8 mouse cellular contexts compared by ENCODE assay signal in the genomic region with DNA sequence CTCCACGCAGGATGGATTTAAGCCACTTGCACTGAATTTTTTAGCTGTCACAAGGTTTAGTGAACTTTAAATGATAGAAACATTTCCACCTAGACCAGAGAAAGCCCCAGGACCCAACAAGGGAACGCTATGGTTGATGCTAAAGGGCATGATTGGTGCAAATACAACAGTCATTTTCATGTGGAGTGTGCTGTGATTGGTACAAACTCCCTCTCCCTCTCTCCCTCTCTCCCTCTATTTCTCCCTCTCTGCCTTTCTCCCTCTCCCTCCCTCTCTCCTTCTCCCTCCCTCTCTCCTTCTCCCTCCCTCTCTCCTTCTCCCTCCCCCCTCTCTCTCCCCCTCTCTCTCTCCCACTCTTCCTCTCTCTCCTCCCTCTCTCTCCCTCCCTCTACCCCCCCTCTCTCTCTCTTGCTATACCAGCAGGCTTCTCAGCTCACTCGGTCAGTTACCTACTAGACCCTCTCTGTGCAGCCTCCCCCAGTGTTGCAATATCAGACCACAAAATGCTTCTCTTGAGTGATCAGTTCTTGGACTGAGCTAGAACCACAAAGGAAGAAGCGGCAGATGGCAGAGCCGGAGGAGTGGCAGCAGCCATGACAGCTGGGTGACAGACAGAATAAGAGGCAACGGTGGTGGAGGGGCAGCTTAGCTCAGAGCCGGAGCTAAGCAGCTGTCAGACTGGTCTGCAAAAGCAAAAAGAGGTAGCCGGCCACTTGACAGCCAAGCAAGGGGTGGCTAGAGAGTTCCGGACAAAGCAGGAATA. TPM values are rescaled to one million over a fixed set of nuclear protein-coding genes. Genes with fewer than 3 reads are reported as not detected.
DNase-seq lines count a peak whose midpoint lies in the region; ATAC-seq lines count a peak whose summit lies in the region.

No protein-coding gene starts in this region.

- WGBS in heart, embryonic 14.5 days = 43% methylated on average over 9 of the region's 9 CpGs

- no peak for ATAC-seq in heart, embryonic 14.5 days (ENCODE audit: insufficient number of reproducible peaks, insufficient read depth, low FRiP score, low read depth)
- ATAC-seq in frontal cortex, adult (ENCODE audit: low TSS enrichment) = peak; percentile 86
- no peak for ATAC-seq in activated CD4-positive, CD25-positive, alpha-beta regulatory T cell, adult 4 months

- H3K9me3 ChIP-seq in heart, embryonic 14.5 days (ENCODE audit: control insufficient read depth, low read length) = no peaks in the 10 kb centered on the region

- H3K4me1 ChIP-seq in heart, embryonic 14.5 days (ENCODE audit: control insufficient read depth in 2 of 2, insufficient read depth in 2 of 2, low read length in 2 of 2) = no peaks in the 10 kb centered on the region; a peak in 2 of 4 replicates

- H3K36me3 ChIP-seq in heart, embryonic 14.5 days (ENCODE audit: control insufficient read depth, insufficient read depth, low read length) = no peaks in the 10 kb centered on the region

- peak overlapping the region; percentile 52 for H3K4me2 ChIP-seq in heart, embryonic 14.5 days (ENCODE audit: low read length)

- H3K4me3 ChIP-seq in heart, embryonic 14.5 days (ENCODE audit: control insufficient read depth in 1 of 2, insufficient read depth in 1 of 2, low read depth in 1 of 2, low read length in 2 of 2) = no peak overlapping the region

- no peak for DNase-seq in heart, adult 11 months
- peak; percentile 86 to 88 for DNase-seq in cerebellum, postnatal 10 days
- DNase-seq in left cerebral cortex, postnatal 36 days (ENCODE audit: low spot score in 2 of 2) = peak; percentile 29 to 40
- peak; percentile 23 for DNase-seq in neural tube, embryonic 10.5 days (ENCODE audit: extremely low spot score, low spot score)
- no peak for DNase-seq in c-Kit-positive CD71-positive TER-119-positive erythroid progenitor cells, embryonic 14.5 days (ENCODE audit: low spot score)

- intact Hi-C loops in left cerebral cortex, postnatal 36 days (cut with DNase I) = no loop called here

- H3K27ac ChIP-seq in heart, embryonic 14.5 days (replicated peaks in 1 of 2; ENCODE audit: control insufficient read depth in 1 of 2, insufficient read depth in 1 of 2, low read depth in 2 of 2, low read length in 2 of 2) = 0 out of 4 replicates have a peak overlapping the region, but pooled peaks of 1 of the 2 experiments have one; percentile 24

- no peaks in the 10 kb centered on the region for H3K27me3 ChIP-seq in heart, embryonic 14.5 days (ENCODE audit: control insufficient read depth, insufficient read depth, low read length)

- peak overlapping the region; percentile 21; the same call in 1 of the 2 replicates for H3K9ac ChIP-seq in heart, embryonic 14.5 days (ENCODE audit: low read length)

RNA-seq across cellular contexts. Expression of a gene that starts 42.7 kb away (rescaled TPM):
- polyA plus RNA-seq in heart, embryonic 14.5 days (2014; fragmentation: Nextera tagmentation; extraction: Ambion mirVana) = 0.15 and 0.31 TPM in 2 replicates
- total RNA-seq in left cerebral cortex, postnatal 36 days (2021) = not detected
- under 1 TPM in 1 of 2 experiments, not detected in 1; 0.20 TPM for polyA plus RNA-seq in activated CD4-positive, CD25-positive, alpha-beta regulatory T cell, adult 4 months (2017; shearing (Covaris generic))

Comparison
In these comparisons a context has a peak if more than half of its experiments do, and no peak if none do; other contexts are left out.
1. DNase-seq: peak in cerebellum, postnatal 10 days (2 of 2), left cerebral cortex, postnatal 36 days (2 of 2) and neural tube, embryonic 10.5 days (single experiment); none in heart, adult 11 months (single experiment) and c-Kit-positive CD71-positive TER-119-positive erythroid progenitor cells, embryonic 14.5 days (single experiment).